Mouse (Mus musculus) liver, adult 2 months (tissue): ENCODE results near the gene Epb41l4b. TPM values are rescaled to one million over a fixed set of nuclear protein-coding genes. Genes with fewer than 3 reads are reported as not detected.

ENCODE experiments used
- DNase-seq: peaks from one replicate; pipeline ENCODE4 v3.0.0-alpha.2; 2011; ENCODE audit warnings: low read depth, low spot score; ENCODE audit errors: extremely low read depth
- H3K27ac ChIP-seq: fragments of 200-500 bp; replicated peaks from 2 replicates; pipeline ENCODE4 v1.5.1; 2012; ENCODE audit warnings: low read depth, mild to moderate bottlenecking, control low read depth, inconsistent platforms, low read length; ENCODE audit not compliant: insufficient read depth
- H3K27me3 ChIP-seq: fragments of 200-500 bp; 2 replicates; pipeline ENCODE4 v1.6.1; 2012; ENCODE audit warnings: mild to moderate bottlenecking, moderate library complexity, low read length, inconsistent platforms; ENCODE audit not compliant: control insufficient read depth, insufficient read depth
- H3K36me3 ChIP-seq: fragments of 200-500 bp; 2 replicates; pipeline ENCODE4 v1.6.1; 2012; ENCODE audit warnings: low read length, inconsistent platforms; ENCODE audit not compliant: control insufficient read depth, insufficient read depth
- H3K4me1 ChIP-seq: fragments of 200-500 bp; 2 replicates; pipeline ENCODE4 v1.6.1; 2011; ENCODE audit warnings: low read length; ENCODE audit not compliant: control insufficient read depth, insufficient read depth
- H3K4me3 ChIP-seq: fragments of 200-500 bp; 2 replicates; pipeline ENCODE4 v1.5.1; 2011; ENCODE audit warnings: low read depth, mild to moderate bottlenecking, control low read depth, low read length, moderate library complexity; ENCODE audit not compliant: insufficient read depth
- H3K79me2 ChIP-seq: fragments of 200-500 bp; 2 replicates; pipeline ENCODE4 v1.6.1; 2012; ENCODE audit warnings: inconsistent platforms, mild to moderate bottlenecking, low read length, moderate library complexity; ENCODE audit not compliant: control insufficient read depth, insufficient read depth
- H3K9ac ChIP-seq: fragments of 200-500 bp; 2 replicates; pipeline ENCODE4 v1.6.1; 2012; ENCODE audit warnings: low read depth, mild to moderate bottlenecking, control low read depth, inconsistent platforms, low read length
- CTCF ChIP-seq: fragments of 200-500 bp; IDR thresholded peaks from 2 replicates; pipeline ENCODE4 v1.5.1; 2011; ENCODE audit warnings: low read depth, low read length, control low read depth
- POLR2A ChIP-seq: fragments of 200-500 bp; IDR thresholded peaks from 2 replicates; pipeline ENCODE4 v1.6.1; 2011; ENCODE audit warnings: low read length, control low read depth; ENCODE audit not compliant: insufficient read depth; ENCODE audit errors: extremely low read depth
- WGBS: fragments of 180-500 bp; shearing (Covaris S2); methylation state at CpG from one replicate; pipeline ENCODE4 v1.1.7; 2018; 5-methylcytosine and 5-hydroxymethylcytosine counted together
- polyA plus RNA-seq: library from polyadenylated mRNA; depleted of rRNA; stranded (reverse); fragments of >200 nt; gene quantifications from 2 replicates; pipeline ENCODE4 v1.2.3, GENCODE M21; 2012
- total RNA-seq: library from RNA; depleted of rRNA; stranded (reverse); fragments of >200 nt; gene quantifications from 2 replicates; pipeline ENCODE4 v1.2.3, GENCODE M21; 2014

Epb41l4b gene
- total and polyA plus RNA-seq, 2 experiments = 33.9 to 44.7 TPM

DNA sequence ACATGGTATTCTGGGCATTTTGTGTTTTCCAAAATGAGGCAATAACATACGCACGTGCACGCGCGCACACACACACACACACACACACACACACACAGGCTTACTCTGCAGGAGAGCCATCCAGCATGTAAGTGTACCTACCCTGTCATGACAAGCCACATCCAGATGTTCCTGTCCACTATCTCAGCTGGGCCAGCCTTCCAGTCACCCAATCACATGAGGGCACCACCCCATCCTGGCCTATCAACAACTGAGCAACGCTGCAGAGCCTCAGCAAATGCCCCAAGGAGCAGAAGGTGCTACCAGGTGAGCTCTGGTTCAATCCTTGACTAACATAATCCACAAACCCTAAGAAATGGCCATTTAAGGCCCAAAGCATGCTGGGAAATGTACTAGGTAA, 27.0 kb downstream of the Epb41l4b start:
- Histone ChIP-seq H3K27ac (no peak overlapping the region), H3K4me1 (peaks cover 43% of the 10 kb centered on the region), H3K79me2 (peaks cover 21% of the 10 kb centered on the region; the same call in 1 of the 2 replicates), H3K9ac (no peak overlapping the region), H3K36me3 (no peaks in the 10 kb centered on the region), H3K4me3 (no peak overlapping the region), H3K27me3 (no peaks in the 10 kb centered on the region)
- WGBS = 52% methylated on average over 6 of the region's 6 CpGs
- peak; percentile 67 for DNase-seq
- TF ChIP-seq POLR2A = no peak
- no peak for TF ChIP-seq CTCF

GRCm38 (mm10) chr4:57114617-57115592, 28.3 kb downstream of the Epb41l4b start:
- no peak for TF ChIP-seq POLR2A
- Histone ChIP-seq H3K4me1 (peaks cover 42% of the 10 kb centered on the region), H3K27ac (peak overlapping the region; percentile 79), H3K36me3 (no peaks in the 10 kb centered on the region), H3K27me3 (no peaks in the 10 kb centered on the region), H3K4me3 (no peak overlapping the region), H3K9ac (no peak overlapping the region), H3K79me2 (peaks cover 24% of the 10 kb centered on the region; the same call in 1 of the 2 replicates)
- WGBS = 30% methylated on average over 19 of the region's 19 CpGs
- peak; percentile 82 for DNase-seq

- Histone ChIP-seq H3K27ac (peak overlapping the region; percentile 95), H3K27me3 (no peaks in the 10 kb centered on the region), H3K4me3 (no peak overlapping the region), H3K9ac (peak overlapping the region; percentile 45), H3K4me1 (peaks cover 42% of the 10 kb centered on the region), H3K79me2 (peaks cover 27% of the 10 kb centered on the region; the same call in 1 of the 2 replicates), H3K36me3 (no peaks in the 10 kb centered on the region)
- TF ChIP-seq POLR2A (no peak), CTCF (no peak)
- WGBS = 12% methylated on average over 7 of the region's 7 CpGs
- DNase-seq = peak; percentile 84
Observed at GRCm38 (mm10) chr4:57113472-57114216, 29.6 kb downstream of the Epb41l4b start.

DNA sequence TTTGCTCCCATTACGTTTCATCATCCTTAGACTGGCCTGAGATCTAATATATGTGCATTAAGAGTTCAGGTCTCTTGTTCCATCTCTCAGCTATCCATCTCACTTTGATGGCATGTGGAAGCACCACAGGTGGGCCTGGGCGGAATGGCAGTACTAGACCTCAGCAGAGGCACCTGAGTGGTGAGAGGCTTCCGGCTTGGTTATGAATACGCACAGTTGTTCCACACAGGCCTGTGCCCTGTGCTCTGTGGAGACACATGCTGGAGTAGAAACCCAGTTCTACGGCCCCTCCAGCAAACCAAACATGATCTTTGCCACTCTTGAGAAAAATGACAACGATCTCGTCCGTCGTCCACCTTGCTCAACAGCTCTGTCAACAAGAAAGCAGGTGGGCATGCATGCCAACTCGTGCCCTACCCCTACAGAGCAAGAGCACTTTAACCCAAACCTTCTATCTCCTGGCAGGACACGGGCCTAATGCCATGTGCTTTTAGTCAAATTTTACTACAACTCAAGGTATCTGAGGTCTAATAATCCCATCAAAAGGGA, 31.2 kb downstream of the Epb41l4b start:
- Histone ChIP-seq H3K79me2 (peaks cover 35% of the 10 kb centered on the region), H3K4me1 (peaks cover 50% of the 10 kb centered on the region), H3K36me3 (no peaks in the 10 kb centered on the region), H3K9ac (no peak overlapping the region), H3K4me3 (no peak overlapping the region), H3K27me3 (no peaks in the 10 kb centered on the region), H3K27ac (peak overlapping the region; percentile 86)
- 22% methylated on average over 11 of the region's 11 CpGs for WGBS
- TF ChIP-seq POLR2A = no peak
- no peak for TF ChIP-seq CTCF
- peak; percentile 100 for DNase-seq

GRCm38 (mm10) chr4:57111411-57111810, 31.8 kb downstream of the Epb41l4b start:
- DNase-seq = peak; percentile 33
- WGBS = 59% methylated on average over 4 of the region's 4 CpGs
- no peak overlapping the region for H3K4me3 ChIP-seq
- TF ChIP-seq POLR2A = no peak
- TF ChIP-seq CTCF = peak; percentile 24; the same call in 1 of the 2 replicates
- H3K9ac ChIP-seq = no peak overlapping the region
- peaks cover 41% of the 10 kb centered on the region for H3K79me2 ChIP-seq
- peaks cover 50% of the 10 kb centered on the region for H3K4me1 ChIP-seq
- H3K36me3 ChIP-seq = no peaks in the 10 kb centered on the region
- peak overlapping the region; percentile 86 for H3K27ac ChIP-seq
- no peaks in the 10 kb centered on the region for H3K27me3 ChIP-seq
